Mouse (Mus musculus): Measurements from ENCODE around the gene Zmiz1.

DNA sequence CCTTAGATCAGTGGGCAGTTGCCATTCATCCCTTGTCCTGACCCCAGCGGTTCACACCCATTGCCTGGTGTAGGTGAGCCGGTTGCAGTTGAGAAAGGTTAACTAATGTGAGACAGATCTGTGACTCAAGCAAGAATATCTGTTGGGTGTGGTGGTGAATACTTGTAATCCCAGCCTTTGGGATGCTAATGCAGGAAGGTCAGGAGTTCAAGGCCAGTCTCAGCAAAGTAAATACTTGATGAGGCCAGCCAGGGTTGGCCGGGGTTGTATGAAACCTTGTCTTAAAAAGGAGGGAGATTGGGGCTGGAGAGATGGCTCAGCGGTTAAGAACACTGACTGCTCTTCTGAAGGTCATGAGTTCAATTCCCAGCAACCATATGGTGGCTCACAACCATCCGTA, 132.0 kb downstream of the Zmiz1 start:
- TF ChIP-seq CTCF (conservative IDR thresholded peaks at IDR 0.05 in 1 of 2, IDR thresholded peaks at IDR 0.05 in 1 of 2; ENCODE audit: low read depth in 2 of 2, low read length in 2 of 2) (no peak), RCOR1 (conservative IDR thresholded peaks at IDR 0.05; ENCODE audit: low read depth, low read length) (no peak), EP300 (IDR thresholded peaks at IDR 0.05; ENCODE audit: low read length) (no peak), UBTF (IDR thresholded peaks at IDR 0.05; ENCODE audit: low read depth, low read length) (no peak), ZC3H11A (IDR thresholded peaks at IDR 0.05; ENCODE audit: low read depth, low read length) (no peak), USF2 (conservative IDR thresholded peaks at IDR 0.05; ENCODE audit: low read depth, low read length) (no peak), POLR2A (IDR thresholded peaks at IDR 0.05; ENCODE audit: low read depth, low read length) (no peak), MAX (IDR thresholded peaks at IDR 0.05; ENCODE audit: low read length) (no peak), BHLHE40 (IDR thresholded peaks at IDR 0.05; ENCODE audit: low read depth, low read length) (no peak)

All from CH12.LX (cell line).